Mouse (Mus musculus) forebrain, embryonic 14.5 days (tissue): ENCODE data around the gene Pou6f1. TPM values are rescaled to one million over a fixed set of nuclear protein-coding genes. Genes with fewer than 3 reads are reported as not detected.

ENCODE experiments used
- ATAC-seq: fragments of 200-750 bp; cut with Nextera tagmentation; 2 replicates; pipeline ENCODE4 v1.8.0; 2017; ENCODE audit warnings: mild to moderate bottlenecking, moderate library complexity
- DNase-seq: peaks from one replicate; pipeline ENCODE4 v3.0.0-alpha.2; 2015; ENCODE audit warnings: low spot score
- H3K27ac ChIP-seq: fragments of 300-500 bp; sonication (generic); 2 replicates; pipeline ENCODE4 v1.5.1; 2014; ENCODE audit warnings: low read depth, mild to moderate bottlenecking, control low read depth, low read length, moderate library complexity
- H3K27me3 ChIP-seq: fragments of 300-500 bp; sonication (generic); replicated peaks from 2 replicates; pipeline ENCODE4 v1.6.1; 2014; ENCODE audit warnings: low read length, control low read depth, mixed read lengths; ENCODE audit not compliant: control insufficient read depth, insufficient read depth
- H3K36me3 ChIP-seq: fragments of 300-500 bp; sonication (generic); 2 replicates; pipeline ENCODE4 v1.6.1; 2014; ENCODE audit warnings: low read length, control low read depth; ENCODE audit not compliant: control insufficient read depth, insufficient read depth
- H3K4me1 ChIP-seq: fragments of 300-500 bp; sonication (generic); 2 replicates; pipeline ENCODE4 v1.6.1; 2014; ENCODE audit warnings: antibody characterized with exemption, low read length, control low read depth; ENCODE audit not compliant: control insufficient read depth, insufficient read depth
- H3K4me2 ChIP-seq: fragments of 300-500 bp; sonication (generic); 2 replicates; pipeline ENCODE4 v1.6.1; 2014; ENCODE audit warnings: mild to moderate bottlenecking, control low read depth, low read length
- H3K4me3 ChIP-seq: fragments of 300-500 bp; sonication (generic); 2 replicates; pipeline ENCODE4 v1.5.1; 2014; ENCODE audit warnings: low read depth, low read length, control low read depth
- H3K9ac ChIP-seq: fragments of 300-500 bp; sonication (generic); 2 replicates; pipeline ENCODE4 v1.6.1; 2014; ENCODE audit warnings: mild to moderate bottlenecking, low read length, control low read depth, moderate library complexity
- H3K9me3 ChIP-seq: fragments of 300-500 bp; sonication (generic); replicated peaks from 2 replicates; pipeline ENCODE4 v1.6.1; 2016; ENCODE audit warnings: low read length, control low read depth, mixed read lengths; ENCODE audit not compliant: control insufficient read depth
- WGBS: fragments of 180-500 bp; shearing (Covaris S2); extraction: QIAGEN DNeasy Blood & Tissue Kit; methylation state at CpG from one replicate; pipeline ENCODE4 v1.1.7; 2014; 5-methylcytosine and 5-hydroxymethylcytosine counted together
- microRNA-seq: library from miRNA; unstranded; fragments of <30 nt; microRNA quantifications from one replicate; pipeline ENCODE4, GENCODE M21; 2016
- polyA plus RNA-seq: library from polyadenylated mRNA; unstranded; fragments of >200 nt; fragmentation: Nextera tagmentation; extraction: Ambion mirVana; gene quantifications from 2 replicates; pipeline ENCODE4 v1.2.1, GENCODE M21; 2014

Pou6f1 gene
- polyA plus RNA-seq, 1 experiment from 2014 or later = 36.9 TPM

DNA sequence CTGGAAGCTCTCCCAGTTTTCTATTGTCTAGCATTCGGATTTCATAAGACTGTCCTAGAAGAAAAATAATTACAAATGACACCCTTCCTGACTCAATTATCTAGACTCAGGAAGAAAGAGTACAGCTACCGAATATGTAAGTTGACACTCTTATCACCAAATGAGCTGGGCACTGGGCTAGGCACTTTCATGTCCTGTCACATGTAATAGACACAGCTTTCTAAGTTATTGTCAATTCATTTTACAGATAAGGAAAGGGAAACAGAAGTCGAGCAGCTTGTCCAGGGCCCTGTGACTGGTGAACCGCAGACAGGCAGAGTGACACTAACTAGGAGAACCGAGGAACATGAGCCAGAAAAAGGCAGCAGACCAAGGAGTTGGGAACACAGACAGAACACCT, 71.9 kb downstream of the Pou6f1 start:
- Histone ChIP-seq H3K4me2 (no peak overlapping the region), H3K27me3 (no peaks in the 10 kb centered on the region), H3K9me3 (no peaks in the 10 kb centered on the region), H3K4me3 (no peak overlapping the region), H3K27ac (no peak overlapping the region), H3K9ac (no peak overlapping the region), H3K4me1 (no peaks in the 10 kb centered on the region), H3K36me3 (peaks cover 22% of the 10 kb centered on the region)
- ATAC-seq (no peak), DNase-seq (no peak)
- 88% methylated on average over 5 of the region's 5 CpGs for WGBS

- Histone ChIP-seq H3K4me1 (no peaks in the 10 kb centered on the region), H3K27me3 (no peaks in the 10 kb centered on the region), H3K9ac (no peak overlapping the region), H3K4me3 (no peak overlapping the region), H3K4me2 (no peak overlapping the region), H3K27ac (no peak overlapping the region), H3K36me3 (peaks cover 40% of the 10 kb centered on the region), H3K9me3 (no peaks in the 10 kb centered on the region)
- ATAC-seq (no peak), DNase-seq (no peak)
- WGBS = 95% methylated on average over 14 of the region's 14 CpGs
These were observed 74.4 kb downstream of the Pou6f1 start for GRCm38 (mm10) chr15:100525405-100525804.

Small RNAs within 50 kb of the gene (microRNA-seq; reads per million reads assigned to microRNA genes)
- gene Mir6961 = not detected

Other genes with a start within 250 kb of the Pou6f1 start
- gene Methig1, start 246.8 kb downstream of the Pou6f1 start, polyA plus RNA-seq = not detected in 2 replicates
- not detected in 2 replicates for gene Mettl7a2, start 246.8 kb downstream of the Pou6f1 start, polyA plus RNA-seq
- not detected in 2 replicates for gene Higd1c, start 235.4 kb downstream of the Pou6f1 start, polyA plus RNA-seq
- gene Gm5475, start 177.8 kb downstream of the Pou6f1 start, polyA plus RNA-seq = 0.07 TPM in 1 of 2 replicates, not detected in the other
- 15.2 and 17.4 TPM in 2 replicates for gene Slc11a2, start 174.9 kb downstream of the Pou6f1 start, polyA plus RNA-seq
- 40.5 and 43.1 TPM in 2 replicates for gene Letmd1, start 131.0 kb downstream of the Pou6f1 start, polyA plus RNA-seq
- gene Csrnp2, start 104.5 kb downstream of the Pou6f1 start, polyA plus RNA-seq = 37.1 and 42.8 TPM in 2 replicates
- 22.1 and 23.6 TPM in 2 replicates for gene Tfcp2, start 48.0 kb downstream of the Pou6f1 start, polyA plus RNA-seq
- 210 and 254 TPM in 2 replicates for gene Dazap2, start 15.4 kb upstream of the Pou6f1 start, polyA plus RNA-seq
- gene Smagp, start 37.0 kb upstream of the Pou6f1 start, polyA plus RNA-seq = 1.6 and 2.5 TPM in 2 replicates
- gene Bin2, start 69.6 kb upstream of the Pou6f1 start, polyA plus RNA-seq = 0.18 and 0.66 TPM in 2 replicates
- 0.60 and 0.88 TPM in 2 replicates for gene Cela1, start 87.9 kb upstream of the Pou6f1 start, polyA plus RNA-seq
- 0.09 and 0.10 TPM in 2 replicates for gene Galnt6, start 129.4 kb upstream of the Pou6f1 start, polyA plus RNA-seq
- gene Slc4a8, start 161.8 kb upstream of the Pou6f1 start, polyA plus RNA-seq = 11.2 and 17.8 TPM in 2 replicates